Mouse (Mus musculus) CH12.LX (cell line): ENCODE results near the gene Gm20388. TPM values are rescaled to one million over a fixed set of nuclear protein-coding genes. Genes with fewer than 3 reads are reported as not detected.
A peak's percentile ranks its signal among the peaks of the same experiment; 100 is the strongest.

ENCODE experiments used
- DNase-seq: peaks from one replicate; pipeline ENCODE4 v3.0.0-alpha.2; 2013; ENCODE audit errors: extremely low read depth
- H3K27ac ChIP-seq: 2 replicates; pipeline ENCODE4 v1.5.1; 2012; ENCODE audit warnings: low read depth, mild to moderate bottlenecking, control low read depth, moderate library complexity; ENCODE audit not compliant: insufficient read depth
- H3K27me3 ChIP-seq: replicated peaks from 2 replicates; pipeline ENCODE3; 2012; ENCODE audit warnings: inconsistent platforms
- H3K36me3 ChIP-seq, 2 experiments: replicated peaks in 1 of 2; 2 replicates each; pipeline versions ENCODE3 to v1.6.1; 2012; ENCODE audit warnings: inconsistent platforms in 1 of 2, low read length in 1 of 2, mild to moderate bottlenecking in 1 of 2, mixed read lengths in 1 of 2, moderate library complexity in 1 of 2; ENCODE audit not compliant: control insufficient read depth in 1 of 2, insufficient read depth in 1 of 2
- H3K4me1 ChIP-seq, 2 experiments: 2 replicates each; pipeline ENCODE4 v1.6.1; 2012; ENCODE audit warnings: inconsistent platforms in 1 of 2, moderate library complexity in 1 of 2; ENCODE audit not compliant: insufficient read depth in 2 of 2, control insufficient read depth in 1 of 2
- H3K4me2 ChIP-seq: 2 replicates; pipeline ENCODE4 v1.6.1; 2012; ENCODE audit warnings: low read depth, mild to moderate bottlenecking, control low read depth; ENCODE audit not compliant: poor library complexity, insufficient read depth, severe bottlenecking
- H3K4me3 ChIP-seq, 3 experiments: fragments of 150-350 bp in 1 of 3; sonication (generic) in 1 of 3; replicated peaks in 1 of 3; 2 replicates each; pipeline versions ENCODE3 to v1.5.1; 2011 to 2012; ENCODE audit warnings: low read depth in 2 of 3, low read length in 2 of 3, mild to moderate bottlenecking in 2 of 3, moderate library complexity in 2 of 3, control low read depth in 1 of 3, improper control_type of control experiment in 1 of 3, inconsistent platforms in 1 of 3, mixed read lengths in 1 of 3; ENCODE audit not compliant: poor library complexity in 1 of 3
- H3K79me2 ChIP-seq: replicated peaks from 2 replicates; pipeline ENCODE4 v1.6.1; 2012; ENCODE audit warnings: mild to moderate bottlenecking, moderate library complexity; ENCODE audit not compliant: control insufficient read depth, poor library complexity, insufficient read depth, severe bottlenecking; ENCODE audit errors: extremely low read depth
- H3K9ac ChIP-seq: 2 replicates; pipeline ENCODE4 v1.6.1; 2012; ENCODE audit warnings: low read depth, mild to moderate bottlenecking, control low read depth, moderate library complexity; ENCODE audit not compliant: insufficient read depth
- H3K9me3 ChIP-seq: replicated peaks from 2 replicates; pipeline ENCODE3; 2012; ENCODE audit warnings: low read length, inconsistent platforms, mixed read lengths
- BHLHE40 ChIP-seq: IDR thresholded peaks from 2 replicates; pipeline ENCODE4 v1.6.1; 2011; ENCODE audit warnings: mild to moderate bottlenecking, low read depth, low read length, improper control_type of control experiment
- CHD1 ChIP-seq: IDR thresholded peaks from 2 replicates; pipeline ENCODE4 v1.6.1; 2012; ENCODE audit warnings: low read depth, low read length, improper control_type of control experiment, inconsistent platforms
- CHD2 ChIP-seq: IDR thresholded peaks from 2 replicates; pipeline ENCODE4 v1.6.1; 2011; ENCODE audit warnings: low read length, improper control_type of control experiment
- CTCF ChIP-seq, 2 experiments: IDR thresholded peaks in 1 of 2; conservative IDR thresholded peaks in 1 of 2; 2 replicates each; pipeline ENCODE4 v1.5.1; 2011 to 2012; ENCODE audit warnings: low read depth in 2 of 2, low read length in 2 of 2, improper control_type of control experiment in 1 of 2, inconsistent platforms in 1 of 2, mild to moderate bottlenecking in 1 of 2, moderate library complexity in 1 of 2
- E2F4 ChIP-seq: IDR thresholded peaks from 2 replicates; pipeline ENCODE4 v1.6.1; 2011; ENCODE audit warnings: low read depth, low read length, improper control_type of control experiment; ENCODE audit not compliant: insufficient replicate concordance
- ELF1 ChIP-seq: IDR thresholded peaks from 2 replicates; pipeline ENCODE4 v1.6.1; 2014; ENCODE audit warnings: low read depth, mild to moderate bottlenecking, inconsistent platforms, low read length, improper control_type of control experiment
- EP300 ChIP-seq: IDR thresholded peaks from 2 replicates; pipeline ENCODE4 v1.6.1; 2011; ENCODE audit warnings: low read length, improper control_type of control experiment
- ETS1 ChIP-seq: conservative IDR thresholded peaks from 2 replicates; pipeline ENCODE4 v1.6.1; 2012; ENCODE audit warnings: low read depth, mild to moderate bottlenecking, inconsistent platforms, low read length, improper control_type of control experiment, moderate library complexity
- GABPA ChIP-seq: IDR thresholded peaks from 2 replicates; pipeline ENCODE4 v1.6.1; 2012; ENCODE audit warnings: low read depth, low read length, improper control_type of control experiment, inconsistent platforms; ENCODE audit not compliant: insufficient replicate concordance
- HCFC1 ChIP-seq: IDR thresholded peaks from 2 replicates; pipeline ENCODE4 v1.6.1; 2012; ENCODE audit warnings: low read depth, mild to moderate bottlenecking, inconsistent platforms, low read length, improper control_type of control experiment
- IRF4 ChIP-seq: IDR thresholded peaks from 2 replicates; pipeline ENCODE4 v1.6.1; 2014; ENCODE audit warnings: low read depth, mild to moderate bottlenecking, inconsistent platforms, low read length, improper control_type of control experiment
- JUN ChIP-seq: IDR thresholded peaks from 2 replicates; pipeline ENCODE4 v1.6.1; 2011; ENCODE audit warnings: low read depth, mild to moderate bottlenecking, low read length, improper control_type of control experiment, moderate library complexity; ENCODE audit not compliant: insufficient read depth
- JUND ChIP-seq: conservative IDR thresholded peaks from 2 replicates; pipeline ENCODE4 v1.6.1; 2011; ENCODE audit warnings: low read depth, low read length, improper control_type of control experiment
- KAT2A ChIP-seq: IDR thresholded peaks from 2 replicates; pipeline ENCODE4 v1.6.1; 2012; ENCODE audit warnings: low read length, improper control_type of control experiment, inconsistent platforms; ENCODE audit not compliant: insufficient replicate concordance
- MAFK ChIP-seq: IDR thresholded peaks from 2 replicates; pipeline ENCODE4 v1.6.1; 2011; ENCODE audit warnings: low read length, improper control_type of control experiment; ENCODE audit not compliant: insufficient replicate concordance
- MAX ChIP-seq: IDR thresholded peaks from 2 replicates; pipeline ENCODE4 v1.6.1; 2011; ENCODE audit warnings: low read length, improper control_type of control experiment
- MAZ ChIP-seq: IDR thresholded peaks from 2 replicates; pipeline ENCODE4 v1.6.1; 2012; ENCODE audit warnings: low read depth, mild to moderate bottlenecking, inconsistent platforms, low read length, improper control_type of control experiment, moderate library complexity
- MEF2A ChIP-seq: IDR thresholded peaks from 2 replicates; pipeline ENCODE4 v1.6.1; 2014; ENCODE audit warnings: low read depth, mild to moderate bottlenecking, inconsistent platforms, low read length, improper control_type of control experiment, borderline replicate concordance
- MXI1 ChIP-seq: IDR thresholded peaks from 2 replicates; pipeline ENCODE4 v1.6.1; 2011; ENCODE audit warnings: mild to moderate bottlenecking, low read depth, low read length, improper control_type of control experiment
- MYC ChIP-seq: IDR thresholded peaks from 2 replicates; pipeline ENCODE4 v1.6.1; 2011; ENCODE audit warnings: low read depth, mild to moderate bottlenecking, improper control_type of control experiment, low read length
- NELFE ChIP-seq: IDR thresholded peaks from 2 replicates; pipeline ENCODE4 v1.6.1; 2011; ENCODE audit warnings: low read depth, low read length, improper control_type of control experiment
- NRF1 ChIP-seq: IDR thresholded peaks from 2 replicates; pipeline ENCODE4 v1.6.1; 2014; ENCODE audit warnings: low read depth, mild to moderate bottlenecking, inconsistent platforms, low read length, improper control_type of control experiment, moderate library complexity
- PAX5 ChIP-seq: IDR thresholded peaks from 2 replicates; pipeline ENCODE4 v1.6.1; 2012; ENCODE audit warnings: low read length, inconsistent platforms, mixed read lengths
- POLR2A ChIP-seq: IDR thresholded peaks from 2 replicates; pipeline ENCODE4 v1.6.1; 2011; ENCODE audit warnings: low read depth, mild to moderate bottlenecking, improper control_type of control experiment, low read length
- POLR2AphosphoS2 ChIP-seq: IDR thresholded peaks from 2 replicates; pipeline ENCODE4 v1.6.1; 2011; ENCODE audit warnings: low read depth, low read length, improper control_type of control experiment
- RAD21 ChIP-seq: IDR thresholded peaks from 2 replicates; pipeline ENCODE4 v1.6.1; 2011; ENCODE audit warnings: low read depth, mild to moderate bottlenecking, low read length, improper control_type of control experiment, moderate library complexity
- RCOR1 ChIP-seq: conservative IDR thresholded peaks from 2 replicates; pipeline ENCODE4 v1.6.1; 2012; ENCODE audit warnings: low read depth, mild to moderate bottlenecking, inconsistent platforms, low read length, improper control_type of control experiment
- SIN3A ChIP-seq: IDR thresholded peaks from 2 replicates; pipeline ENCODE4 v1.6.1; 2012; ENCODE audit warnings: low read length, improper control_type of control experiment, inconsistent platforms
- SMC3 ChIP-seq: IDR thresholded peaks from 2 replicates; pipeline ENCODE4 v1.6.1; 2011; ENCODE audit warnings: low read depth, low read length, improper control_type of control experiment
- TBP ChIP-seq: conservative IDR thresholded peaks from 2 replicates; pipeline ENCODE4 v1.6.1; 2011; ENCODE audit warnings: low read depth, low read length, improper control_type of control experiment
- TCF12 ChIP-seq: IDR thresholded peaks from 2 replicates; pipeline ENCODE4 v1.6.1; 2014; ENCODE audit warnings: low read depth, mild to moderate bottlenecking, inconsistent platforms, low read length, improper control_type of control experiment
- UBTF ChIP-seq: IDR thresholded peaks from 2 replicates; pipeline ENCODE4 v1.6.1; 2012; ENCODE audit warnings: low read depth, mild to moderate bottlenecking, inconsistent platforms, low read length, improper control_type of control experiment, moderate library complexity
- USF1 ChIP-seq: IDR thresholded peaks from 2 replicates; pipeline ENCODE4 v1.6.1; 2014; ENCODE audit warnings: low read depth, mild to moderate bottlenecking, inconsistent platforms, low read length, improper control_type of control experiment
- USF2 ChIP-seq: conservative IDR thresholded peaks from 2 replicates; pipeline ENCODE4 v1.6.1; 2011; ENCODE audit warnings: low read depth, low read length, improper control_type of control experiment
- ZC3H11A ChIP-seq: IDR thresholded peaks from 2 replicates; pipeline ENCODE4 v1.6.1; 2012; ENCODE audit warnings: low read depth, mild to moderate bottlenecking, inconsistent platforms, low read length, improper control_type of control experiment
- ZKSCAN1 ChIP-seq: IDR thresholded peaks from 2 replicates; pipeline ENCODE4 v1.6.1; 2012; ENCODE audit warnings: low read depth, inconsistent platforms, low read length, improper control_type of control experiment, borderline replicate concordance
- ZMIZ1 ChIP-seq: IDR thresholded peaks from 2 replicates; pipeline ENCODE4 v1.6.1; 2012; ENCODE audit warnings: low read depth, mild to moderate bottlenecking, inconsistent platforms, low read length, improper control_type of control experiment
- ZNF384 ChIP-seq: IDR thresholded peaks from 2 replicates; pipeline ENCODE4 v1.6.1; 2012; ENCODE audit warnings: low read depth, low read length, improper control_type of control experiment, inconsistent platforms
- dilution Hi-C: fragments of 300-500 bp; cut with MboI; formaldehyde crosslinking; loops from 2 replicates; pipeline ENCODE4 v1.14.3; 2020; ENCODE audit warnings: low sequenced_read_pairs; ENCODE audit not compliant: extremely low pct_unique_long_range_greater_than_20kb, extremely low pct_ligation_motif_present
- in situ Hi-C: fragments of 300-500 bp; cut with MboI; formaldehyde crosslinking; loops from 3 replicates; pipeline ENCODE4 v1.14.3; 2019; ENCODE audit warnings: low sequenced_read_pairs, low pct_ligation_motif_present, low pct_unique_long_range_greater_than_20kb, mixed read lengths
- polyA plus RNA-seq: library from polyadenylated mRNA; unstranded; fragments of >175 nt; gene quantifications from 2 replicates; pipeline ENCODE4 v1.2.1, GENCODE M21; 2012; ENCODE audit warnings: low read depth; ENCODE audit not compliant: insufficient read length
- total RNA-seq, 2 experiments: library from RNA; depleted of rRNA; stranded (reverse); fragments of 300-350 nt in 1 of 2; fragments of >200 nt in 1 of 2; gene quantifications; 2 replicates each; pipeline ENCODE4 v1.2.3; 2012 to 2014

The Gm20388 gene
- total and polyA plus RNA-seq, 3 experiments = 14.8 to 26.3 (median 22.2) TPM

DNA sequence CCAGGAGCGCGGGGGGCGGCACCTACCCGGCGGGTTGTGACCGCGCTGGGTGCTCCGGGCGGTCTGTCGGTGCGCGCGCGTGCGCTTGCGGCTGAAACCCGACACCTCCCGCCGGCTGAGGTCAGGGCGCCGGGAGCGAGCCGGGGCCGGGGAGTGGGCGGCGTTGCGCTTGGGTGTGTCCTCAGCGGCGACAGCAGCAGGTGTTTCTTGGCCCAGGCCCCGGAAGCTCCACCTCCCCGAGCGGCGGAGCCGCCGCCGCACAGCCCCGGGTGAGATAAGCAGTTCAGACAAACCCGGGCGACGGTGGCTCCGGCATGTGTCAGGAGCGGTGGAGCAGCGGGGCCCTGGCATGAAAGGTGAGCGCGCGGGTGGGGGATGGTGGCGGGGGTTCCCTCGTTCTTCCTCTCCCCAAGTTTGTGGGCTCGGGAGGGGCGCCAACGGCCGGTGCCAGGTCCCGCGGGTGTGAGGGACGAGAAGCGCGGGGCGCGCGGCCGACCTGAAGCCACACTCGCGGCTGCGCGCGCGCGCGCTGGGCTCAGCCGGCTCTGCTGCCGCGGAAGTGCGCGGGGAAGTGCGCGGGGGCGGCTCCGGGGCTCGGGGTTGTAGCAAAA is 626.7 kb downstream of the Gm20388 start:
- H3K9me3 ChIP-seq = no peaks in the 10 kb centered on the region
- DNase-seq = peak; percentile 69
- peaks cover 14% of the 10 kb centered on the region for H3K27me3 ChIP-seq
- in situ Hi-C loops (loop anchor here (5.0 to 10.0 kb wide), 2 partner anchors 130 to 213 kb away; no protein-coding TSS in a partner anchor), dilution Hi-C loops (no loop called here)
- H3K4me3 ChIP-seq = peak overlapping the region; percentile 42 to 64 (median 64)
- peak overlapping the region; percentile 58 for H3K27ac ChIP-seq
- H3K9ac ChIP-seq = peak overlapping the region; percentile 54
- H3K36me3 ChIP-seq = peaks cover 0 to 5% of the 10 kb centered on the region in 2 experiments
- TF ChIP-seq CHD1 (no peak), ZKSCAN1 (no peak), MEF2A (no peak), E2F4 (no peak), CTCF (conservative IDR thresholded peaks at IDR 0.05 in 1 of 2, IDR thresholded peaks at IDR 0.05 in 1 of 2; ENCODE audit: low read depth in 2 of 2, low read length in 2 of 2) (no peak), MXI1 (peak; percentile 71; the same call in 1 of the 2 replicates), POLR2AphosphoS2 (no peak), USF2 (no peak), NRF1 (peak; percentile 83), KAT2A (no peak), ETS1 (peak; percentile 28; the same call in 1 of the 2 replicates), POLR2A (peak; percentile 58; the same call in 1 of the 2 replicates), PAX5 (no peak), ZMIZ1 (peak; percentile 71), CHD2 (no peak), IRF4 (peak; percentile 70), RCOR1 (0 out of 2 replicates have a peak, but pooled peaks have one; percentile 50), MAZ (0 out of 2 replicates have a peak, but pooled peaks have one; percentile 14), EP300 (no peak), ZC3H11A (no peak), MAFK (0 out of 2 replicates have a peak, but pooled peaks have one; percentile 35), JUND (no peak), TCF12 (peak; percentile 83), MYC (no peak), UBTF (peak; percentile 78), NELFE (peak; percentile 51; the same call in 1 of the 2 replicates), USF1 (no peak), SMC3 (peak; percentile 17; the same call in 1 of the 2 replicates), JUN (no peak), ZNF384 (no peak), GABPA (no peak), HCFC1 (peak; percentile 24), RAD21 (no peak), SIN3A (peak; percentile 24; the same call in 1 of the 2 replicates), MAX (peak; percentile 65; the same call in 1 of the 2 replicates), BHLHE40 (peak; percentile 87), TBP (no peak), ELF1 (peak; percentile 78)
- peaks cover 64% of the 10 kb centered on the region for H3K79me2 ChIP-seq
- H3K4me2 ChIP-seq = peak overlapping the region; percentile 83
- peaks cover 35 to 78% of the 10 kb centered on the region in 2 experiments for H3K4me1 ChIP-seq
